In genomic region chr16:94525955-94526343, GRCm38 (mm10) we compare ENCODE assay signal across 7 mouse cellular contexts. TPM values are rescaled to one million over a fixed set of nuclear protein-coding genes. Genes with fewer than 3 reads are reported as not detected.
A peak's percentile ranks its signal among the peaks of the same experiment; 100 is the strongest.
DNase-seq lines count a peak whose midpoint lies in the region; ATAC-seq and TF ChIP-seq lines count a peak whose summit lies in the region.

No protein-coding gene starts in this region.

- peak overlapping the region; percentile 75 for H3K9ac ChIP-seq in limb, embryonic 14.5 days (ENCODE audit: low read depth, low read length, severe bottlenecking)
- H3K9ac ChIP-seq in stomach, embryonic 16.5 days (ENCODE audit: low read length), result peak overlapping the region; percentile 88

- no peak for DNase-seq in limb, embryonic 14.5 days (ENCODE audit: low spot score)
- no peak for DNase-seq in thymus, postnatal 0 days (ENCODE audit: low spot score)
- DNase-seq in frontal cortex, postnatal 10 days (ENCODE audit: low spot score in 2 of 2), result no peak

- H3K4me3 ChIP-seq in megakaryocyte, embryonic 14.5 days (replicated peaks), result peak overlapping the region; percentile 96
- H3K4me3 ChIP-seq in limb, embryonic 14.5 days (replicated peaks; ENCODE audit: low read length), result peak overlapping the region; percentile 81
- H3K4me3 ChIP-seq in stomach, embryonic 16.5 days (replicated peaks; ENCODE audit: low read length), result peak overlapping the region; percentile 94

- peak overlapping the region; percentile 92 for H3K27ac ChIP-seq in limb, embryonic 14.5 days (replicated peaks; ENCODE audit: low read depth, low read length)
- peak overlapping the region; percentile 96 for H3K27ac ChIP-seq in stomach, embryonic 16.5 days (ENCODE audit: low read length)

- no peaks in the 10 kb centered on the region for H3K27me3 ChIP-seq in megakaryocyte, embryonic 14.5 days (replicated peaks)
- H3K27me3 ChIP-seq in limb, embryonic 14.5 days (ENCODE audit: control insufficient read depth, insufficient read depth, low read length), result no peaks in the 10 kb centered on the region
- H3K27me3 ChIP-seq in stomach, embryonic 16.5 days (ENCODE audit: control insufficient read depth, insufficient read depth, low read length), result no peaks in the 10 kb centered on the region

- 0% methylated on average over 24 of the region's 24 CpGs for WGBS in limb, embryonic 14.5 days
- under 1% methylated on average over 24 of the region's 24 CpGs for WGBS in stomach, embryonic 16.5 days

- peaks cover 36% of the 10 kb centered on the region for H3K36me3 ChIP-seq in megakaryocyte, embryonic 14.5 days (replicated peaks; ENCODE audit: low read length)
- no peaks in the 10 kb centered on the region for H3K36me3 ChIP-seq in limb, embryonic 14.5 days (ENCODE audit: control insufficient read depth, insufficient read depth, low read length)
- no peaks in the 10 kb centered on the region for H3K36me3 ChIP-seq in stomach, embryonic 16.5 days (ENCODE audit: control insufficient read depth, insufficient read depth, low read length)

- TF ChIP-seq POLR2A in limb, embryonic 14.5 days (IDR thresholded peaks at IDR 0.05; ENCODE audit: borderline replicate concordance, extremely low read depth, insufficient read depth, insufficient read length), result no peak

- H3K4me1 ChIP-seq in megakaryocyte, embryonic 14.5 days, result peaks cover 69% of the 10 kb centered on the region
- H3K4me1 ChIP-seq in limb, embryonic 14.5 days (ENCODE audit: control insufficient read depth, insufficient read depth, low read length), result peaks cover 12% of the 10 kb centered on the region
- H3K4me1 ChIP-seq in stomach, embryonic 16.5 days (ENCODE audit: control insufficient read depth, insufficient read depth, low read length), result peaks cover 24% of the 10 kb centered on the region

- H3K9me3 ChIP-seq in megakaryocyte, embryonic 14.5 days, result no peaks in the 10 kb centered on the region
- no peaks in the 10 kb centered on the region for H3K9me3 ChIP-seq in limb, embryonic 14.5 days (ENCODE audit: control insufficient read depth, low read length)
- H3K9me3 ChIP-seq in stomach, embryonic 16.5 days (replicated peaks; ENCODE audit: control insufficient read depth, low read length), result no peaks in the 10 kb centered on the region

- H3K4me2 ChIP-seq in limb, embryonic 14.5 days (replicated peaks; ENCODE audit: low read depth, low read length, severe bottlenecking), result peak overlapping the region; percentile 77
- peak overlapping the region; percentile 68 for H3K4me2 ChIP-seq in stomach, embryonic 16.5 days (ENCODE audit: low read depth, low read length)

- no peak for ATAC-seq in megakaryocyte, adult 5-6 weeks (ENCODE audit: poor library complexity, severe bottlenecking)
- ATAC-seq in erythroid progenitor cell, adult 5-6 weeks (replicated peaks; ENCODE audit: low FRiP score, poor library complexity, severe bottlenecking), result 0 out of 2 replicates have a peak, but pooled peaks have one; percentile 1
- peak; percentile 60 for ATAC-seq in limb, embryonic 14.5 days (ENCODE audit: low FRiP score, low read depth)
- ATAC-seq in stomach, embryonic 16.5 days (ENCODE audit: insufficient read depth, low FRiP score), result peak; percentile 65

RNA-seq across cellular contexts. Expression of gene Vps26c, which starts 0.7 kb away (rescaled TPM):
- 2.8 and 3.1 TPM in 2 replicates for polyA plus RNA-seq in megakaryocyte, embryonic 14.5 days (2012; ENCODE audit: insufficient read depth, low replicate concordance)
- 39.2 and 43.3 TPM in 2 replicates for total RNA-seq in megakaryocyte, adult 5-6 weeks (2015)
- 45.6 and 46.0 TPM in 2 replicates for total RNA-seq in megakaryocyte, adult 5-6 weeks (2017)
- 14.7 and 24.9 TPM in 2 replicates for total RNA-seq in erythroid progenitor cell, adult 5-6 weeks (2015; ENCODE audit: low replicate concordance)
- total RNA-seq in erythroid progenitor cell, adult 5-6 weeks (2017; ENCODE audit: low replicate concordance), result 7.6 and 18.9 TPM in 2 replicates
- polyA plus RNA-seq in limb, embryonic 14.5 days (2012; rRNA removed), result 50.3 and 55.3 TPM in 2 replicates
- polyA plus RNA-seq in limb, embryonic 14.5 days (2014; fragmentation: Nextera tagmentation; extraction: Ambion mirVana), result 55.0 and 55.7 TPM in 2 replicates
- 52.7 and 53.3 TPM in 2 replicates for polyA plus RNA-seq in stomach, embryonic 16.5 days (2015; fragmentation: Nextera tagmentation; extraction: Ambion mirVana)
- polyA plus RNA-seq in thymus, postnatal 0 days (2015; fragmentation: Nextera tagmentation; extraction: Ambion mirVana), result 43.9 and 44.2 TPM in 2 replicates

RNA-seq across cellular contexts. Expression of gene Dyrk1a, which starts 43.9 kb away (rescaled TPM):
- 5.9 and 6.5 TPM in 2 replicates for polyA plus RNA-seq in megakaryocyte, embryonic 14.5 days (2012; ENCODE audit: insufficient read depth, low replicate concordance)
- 65.9 and 67.4 TPM in 2 replicates for total RNA-seq in megakaryocyte, adult 5-6 weeks (2015)
- total RNA-seq in megakaryocyte, adult 5-6 weeks (2017), result 62.2 and 66.8 TPM in 2 replicates
- 115 and 116 TPM in 2 replicates for total RNA-seq in erythroid progenitor cell, adult 5-6 weeks (2015; ENCODE audit: low replicate concordance)
- 114 and 123 TPM in 2 replicates for total RNA-seq in erythroid progenitor cell, adult 5-6 weeks (2017; ENCODE audit: low replicate concordance)
- polyA plus RNA-seq in limb, embryonic 14.5 days (2012; rRNA removed), result 35.0 and 45.1 TPM in 2 replicates
- polyA plus RNA-seq in limb, embryonic 14.5 days (2014; fragmentation: Nextera tagmentation; extraction: Ambion mirVana), result 12.3 and 15.1 TPM in 2 replicates
- 7.4 TPM in 2 replicates for polyA plus RNA-seq in stomach, embryonic 16.5 days (2015; fragmentation: Nextera tagmentation; extraction: Ambion mirVana)
- 11.0 and 15.4 TPM in 2 replicates for polyA plus RNA-seq in thymus, postnatal 0 days (2015; fragmentation: Nextera tagmentation; extraction: Ambion mirVana)

Comparison
In these comparisons a context has a peak if more than half of its experiments do, and no peak if none do; other contexts are left out.
1. RNA of gene Vps26c, which starts 0.7 kb away (polyA plus RNA-seq): 50.3 to 55.7 TPM in limb, embryonic 14.5 days, 52.7 to 53.3 TPM in stomach, embryonic 16.5 days and 43.9 to 44.2 TPM in thymus, postnatal 0 days; 2.8 to 3.1 TPM in megakaryocyte, embryonic 14.5 days; every median in the first group is over 10 times any median in the second.
2. Peak in every context shown above with its lines, with median percentiles within 50 percentile points of each other: H3K4me3 ChIP-seq.